Mouse (Mus musculus): ENCODE results near the gene Sf3b3. TPM values are rescaled to one million over a fixed set of nuclear protein-coding genes. Genes with fewer than 3 reads are reported as not detected.
"Not testable (repeated sequence)": the region's sequence is repeated elsewhere in the genome, so short reads cannot be mapped to it uniquely, and the experiment has no call there.

Sf3b3 gene
- total RNA-seq, 2 experiments from 2014 or later, result 61.8 to 66.5 TPM

DNA sequence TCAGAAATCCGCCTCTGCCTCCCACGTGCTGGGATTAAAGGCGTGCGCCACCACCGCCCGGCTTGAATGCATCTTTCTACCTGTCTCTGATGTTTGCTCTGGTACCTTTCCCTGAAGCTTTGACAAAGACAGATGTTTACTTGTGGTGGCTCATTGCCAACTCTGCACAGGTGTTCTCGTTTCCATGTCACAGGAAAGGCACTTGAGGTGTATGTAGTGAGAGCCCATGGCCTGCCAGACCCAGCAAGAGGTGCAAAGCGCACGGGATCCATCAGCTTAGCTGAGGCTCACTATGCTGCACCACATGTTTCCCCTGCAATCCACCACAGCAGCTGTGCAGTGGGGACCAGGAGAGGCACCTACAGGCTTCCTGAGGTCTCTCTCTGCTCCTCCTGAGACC, 42.7 kb downstream of the Sf3b3 start:
- DNase-seq (ENCODE audit: extremely low spot score in 1 of 2, low spot score in 2 of 2), result no peak
- Histone ChIP-seq H3K27ac (no peak overlapping the region), H3K4me3 (no peak overlapping the region)
- intact Hi-C loops (cut with DNase I), result no loop called here
- TF ChIP-seq CTCF (IDR thresholded peaks at IDR 0.05), result no peak

DNA sequence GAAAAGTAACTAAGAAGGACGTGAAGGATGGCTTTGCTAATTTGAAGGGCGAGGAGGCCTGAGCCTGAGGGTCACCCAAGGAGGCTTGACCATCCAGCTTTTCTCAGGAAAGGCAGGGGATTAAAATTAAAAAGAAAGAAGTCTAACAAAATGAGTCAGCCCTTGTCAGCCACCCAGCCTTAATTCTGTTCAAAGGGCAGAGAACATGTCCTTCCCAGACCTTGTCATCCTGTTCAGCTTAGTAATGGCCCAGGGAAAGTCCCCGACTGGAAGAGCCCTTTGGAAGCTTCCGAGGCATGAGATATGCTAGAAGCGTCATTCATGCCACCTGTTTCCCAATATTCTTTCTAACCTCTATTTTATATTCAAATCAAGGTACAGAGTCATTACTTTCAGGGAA, 43.6 kb downstream of the Sf3b3 start:
- intact Hi-C loops (cut with DNase I), result no loop called here
- TF ChIP-seq CTCF (IDR thresholded peaks at IDR 0.05), result no peak
- Histone ChIP-seq H3K4me3 (no peak overlapping the region), H3K27ac (no peak overlapping the region)
- DNase-seq (ENCODE audit: extremely low spot score in 1 of 2, low spot score in 2 of 2), result no peak

DNA sequence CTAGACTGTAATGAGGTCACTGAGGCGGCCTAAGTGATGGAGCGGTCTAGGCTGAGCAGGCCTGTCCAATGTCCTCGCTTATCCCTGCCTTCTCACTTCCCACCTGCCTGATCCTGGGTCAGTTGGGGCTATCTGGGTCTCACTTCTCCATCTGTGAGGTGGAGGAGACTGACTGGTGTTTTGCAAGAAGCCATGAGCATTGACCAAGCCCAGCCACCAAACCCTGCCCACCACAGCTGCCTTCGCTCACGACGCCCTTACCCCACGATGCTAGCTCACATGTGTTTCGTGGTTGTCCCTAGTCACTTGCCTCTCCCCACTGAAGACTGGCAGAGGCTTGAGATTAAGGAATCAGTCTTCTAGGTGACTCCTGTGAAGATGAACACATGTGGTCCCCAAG, 49.5 kb downstream of the Sf3b3 start:
- no peak for TF ChIP-seq CTCF (IDR thresholded peaks at IDR 0.05)
- no peak for DNase-seq (ENCODE audit: extremely low spot score in 1 of 2, low spot score in 2 of 2)
- intact Hi-C loops (cut with DNase I), result no loop called here
- H3K27ac ChIP-seq, result no peak overlapping the region
- H3K4me3 ChIP-seq, result no peak overlapping the region

DNA sequence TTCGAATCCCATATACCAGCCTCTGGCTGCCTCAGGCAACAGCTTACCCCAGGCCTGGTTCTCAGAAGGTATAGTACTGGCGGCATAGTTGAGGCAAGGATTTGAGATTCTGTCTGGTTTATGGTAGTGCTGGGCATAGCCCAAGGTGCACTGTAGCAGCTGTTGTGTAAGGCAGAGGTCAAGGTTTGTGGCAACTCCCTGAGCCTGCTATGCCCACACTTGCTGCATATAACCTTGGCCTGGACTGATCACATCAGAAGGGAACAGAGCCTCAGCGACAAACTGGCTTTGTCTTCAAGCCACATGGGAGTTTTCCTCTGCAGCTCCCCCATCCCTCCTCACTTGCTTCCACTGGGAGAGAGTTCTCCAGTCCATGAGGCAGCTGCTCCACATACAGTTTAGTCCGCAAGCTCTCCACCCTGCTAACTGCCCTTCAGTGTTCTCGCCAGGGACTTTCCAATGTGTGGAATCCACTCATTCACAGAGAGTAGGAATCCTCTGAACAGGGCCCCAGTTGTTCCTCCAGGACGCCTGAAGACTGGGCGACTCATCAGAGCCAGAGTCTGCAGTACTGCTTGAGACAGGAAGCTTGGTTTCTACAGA, 52.1 kb downstream of the Sf3b3 start:
- H3K4me3 ChIP-seq, result no peak overlapping the region
- DNase-seq (ENCODE audit: extremely low spot score in 1 of 2, low spot score in 2 of 2), result no peak
- no peak overlapping the region for H3K27ac ChIP-seq
- no peak for TF ChIP-seq CTCF (IDR thresholded peaks at IDR 0.05)
- intact Hi-C loops (cut with DNase I), result no loop called here

DNA sequence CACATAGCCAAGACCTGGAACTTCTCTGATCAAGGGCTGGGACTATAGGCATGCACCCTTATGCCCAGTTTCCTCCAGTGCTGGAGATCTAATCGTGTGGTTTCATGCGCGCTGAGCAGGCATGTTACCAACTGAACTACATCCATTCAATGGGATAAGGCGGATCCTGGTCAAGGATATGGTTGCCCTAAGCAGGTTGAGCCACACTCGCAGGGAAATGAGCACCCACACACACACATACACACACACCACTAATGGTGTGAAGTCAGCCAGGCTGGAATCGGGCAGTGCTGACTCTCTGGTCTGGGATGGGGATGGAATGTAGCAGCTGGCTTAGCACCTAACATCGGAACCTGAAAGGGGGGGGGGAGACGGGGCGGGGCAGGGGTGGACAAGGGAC, 52.7 kb downstream of the Sf3b3 start:
- Histone ChIP-seq H3K27ac (no peak overlapping the region), H3K4me3 (no peak overlapping the region)
- no peak for TF ChIP-seq CTCF (IDR thresholded peaks at IDR 0.05)
- no peak for DNase-seq (ENCODE audit: extremely low spot score in 1 of 2, low spot score in 2 of 2)
- intact Hi-C loops (cut with DNase I), result no loop called here

DNA sequence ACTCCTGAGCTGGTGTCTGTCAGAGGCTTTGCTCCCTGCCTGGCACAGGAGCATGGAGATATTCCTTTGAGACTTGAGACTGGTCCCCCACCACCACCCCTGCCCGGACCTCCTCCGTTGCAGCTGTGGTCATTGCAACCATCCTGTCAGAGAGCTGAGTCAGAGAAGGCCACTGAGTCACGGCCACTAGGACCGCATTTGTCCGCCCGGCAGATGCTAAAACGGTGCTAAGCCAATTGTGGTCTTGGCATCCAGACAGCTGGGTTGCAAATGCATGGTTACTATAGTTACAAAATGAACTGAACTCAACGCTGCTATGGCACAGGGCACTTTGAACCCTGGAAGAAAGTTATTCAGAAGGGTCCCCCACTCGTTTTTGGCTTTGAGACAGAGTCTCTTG, 53.1 kb downstream of the Sf3b3 start:
- intact Hi-C loops (cut with DNase I), result no loop called here
- Histone ChIP-seq H3K27ac (no peak overlapping the region), H3K4me3 (no peak overlapping the region)
- TF ChIP-seq CTCF (IDR thresholded peaks at IDR 0.05), result no peak
- DNase-seq (ENCODE audit: extremely low spot score in 1 of 2, low spot score in 2 of 2), result no peak

DNA sequence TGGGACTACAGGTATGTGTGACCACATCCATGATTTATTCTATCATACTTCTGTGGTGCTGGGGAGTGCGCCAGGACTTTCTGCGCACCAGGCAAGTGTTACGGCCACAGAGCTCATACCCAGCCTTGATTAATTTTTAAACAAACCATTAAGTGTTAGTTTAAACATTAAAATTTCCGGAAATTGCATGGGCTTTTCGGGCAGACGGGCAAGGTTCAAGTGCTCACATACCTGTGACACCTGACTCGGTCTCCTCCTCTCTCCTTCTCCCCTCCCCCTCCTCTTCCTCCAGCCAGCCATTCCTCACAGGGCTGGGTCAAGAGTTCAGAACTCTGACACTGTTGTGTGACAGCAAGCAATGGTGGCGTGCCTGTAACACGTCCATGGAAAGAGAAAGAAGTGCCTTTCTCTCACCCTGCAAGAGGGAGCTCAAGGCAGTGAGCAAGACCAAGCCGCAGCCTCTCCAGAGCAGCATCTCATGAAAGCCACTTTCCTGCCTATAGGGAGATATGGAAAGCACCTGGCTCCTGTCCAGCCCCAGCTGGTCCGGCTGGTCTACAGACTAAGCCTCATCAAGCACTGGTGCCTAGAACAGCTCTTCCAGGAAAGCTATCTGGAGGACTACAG, 53.9 kb downstream of the Sf3b3 start:
- H3K27ac ChIP-seq, result no peak overlapping the region
- intact Hi-C loops (cut with DNase I), result no loop called here
- DNase-seq (ENCODE audit: extremely low spot score in 1 of 2, low spot score in 2 of 2), result no peak

DNA sequence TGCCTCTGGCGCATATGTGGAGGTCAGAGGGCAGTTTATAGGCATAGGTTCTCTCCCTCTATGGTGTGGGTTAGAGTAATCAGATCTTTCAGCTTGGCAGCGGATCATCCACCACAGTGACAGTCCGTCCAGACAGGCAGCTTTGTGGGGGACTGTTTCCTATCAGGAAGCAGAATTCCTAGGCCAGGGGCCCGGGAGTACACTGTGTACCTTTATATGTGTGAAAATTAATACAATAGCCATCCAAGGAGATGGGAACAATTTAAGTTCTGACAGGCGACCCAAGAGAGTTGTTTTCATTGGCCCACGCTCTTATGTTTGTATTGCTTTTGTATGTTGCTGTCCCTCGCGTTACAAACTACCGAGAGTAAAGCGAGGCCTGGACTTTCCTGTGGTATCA, 55.4 kb downstream of the Sf3b3 start:
- H3K4me3 ChIP-seq, result no peak overlapping the region
- no peak for TF ChIP-seq CTCF (IDR thresholded peaks at IDR 0.05)
- intact Hi-C loops (cut with DNase I), result no loop called here
- no peak overlapping the region for H3K27ac ChIP-seq
- no peak for DNase-seq (ENCODE audit: extremely low spot score in 1 of 2, low spot score in 2 of 2)

More for the DNA sequence above, 53.9 kb downstream of the Sf3b3 start:
- no peak for TF ChIP-seq CTCF (IDR thresholded peaks at IDR 0.05)
- H3K4me3 ChIP-seq, result no peak overlapping the region

DNA sequence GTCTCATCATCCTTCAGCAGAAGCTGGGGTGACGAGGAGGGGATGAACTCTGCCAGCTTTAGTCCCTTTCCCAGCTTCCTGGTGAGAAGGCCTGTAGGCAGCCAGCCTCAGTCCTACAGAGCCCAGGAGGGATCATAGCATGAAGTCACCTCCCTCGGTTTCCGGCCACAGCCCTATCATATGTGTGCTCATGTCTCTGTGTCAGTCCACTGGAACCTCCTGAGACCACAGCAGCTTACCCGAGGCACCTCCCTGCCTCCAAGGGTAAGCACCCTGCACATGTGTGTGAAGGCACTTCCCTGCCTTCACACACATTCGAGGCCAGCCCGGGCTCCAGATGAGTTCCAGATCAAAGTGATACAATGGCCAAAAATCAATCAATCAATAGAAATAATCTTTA, 56.3 kb downstream of the Sf3b3 start:
- H3K4me3 ChIP-seq, result no peak overlapping the region
- H3K27ac ChIP-seq, result no peak overlapping the region
- no peak for DNase-seq (ENCODE audit: extremely low spot score in 1 of 2, low spot score in 2 of 2)
- TF ChIP-seq CTCF (IDR thresholded peaks at IDR 0.05), result no peak
- intact Hi-C loops (cut with DNase I), result no loop called here

DNA sequence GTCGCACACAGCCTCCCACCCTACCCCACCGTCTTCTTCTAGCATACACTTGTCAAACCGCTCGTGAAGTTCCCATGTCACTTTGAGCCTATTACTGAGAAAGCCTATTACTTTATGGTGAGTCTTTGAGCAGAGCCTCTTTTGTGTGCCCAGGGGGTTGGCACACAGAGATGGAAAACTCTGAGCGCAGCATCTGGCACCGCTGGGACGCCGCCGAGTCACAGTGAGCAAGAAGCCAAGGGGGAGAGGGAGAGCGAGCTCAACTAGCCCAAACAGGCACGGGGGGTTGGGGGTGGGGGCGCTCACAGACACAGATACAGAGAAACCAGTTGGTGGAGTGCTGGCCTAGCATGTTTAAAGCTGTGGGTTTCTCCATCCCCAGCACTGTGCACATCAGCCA, 57.0 kb downstream of the Sf3b3 start:
- intact Hi-C loops (cut with DNase I), result no loop called here
- no peak for TF ChIP-seq CTCF (IDR thresholded peaks at IDR 0.05)
- H3K4me3 ChIP-seq, result no peak overlapping the region
- H3K27ac ChIP-seq, result no peak overlapping the region
- no peak for DNase-seq (ENCODE audit: extremely low spot score in 1 of 2, low spot score in 2 of 2)

DNA sequence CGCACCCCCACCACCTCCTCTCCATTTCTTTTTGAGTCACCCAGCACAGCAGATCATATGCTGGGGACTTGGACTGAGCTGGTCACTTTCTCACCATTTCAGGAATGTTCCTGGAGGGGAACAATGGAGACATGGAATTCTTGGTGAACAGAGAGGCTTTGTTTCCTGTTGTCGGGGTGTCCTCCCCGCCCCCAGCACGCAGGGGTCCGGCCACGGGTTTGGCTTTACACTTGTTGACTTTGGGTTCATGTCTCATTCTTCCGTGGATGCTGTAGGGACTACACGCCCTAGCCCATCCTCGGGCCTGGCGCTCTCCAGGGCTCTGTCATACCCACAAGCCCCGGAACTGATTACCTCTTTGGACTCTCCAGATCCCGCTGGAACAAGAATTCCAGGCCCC, 57.6 kb downstream of the Sf3b3 start:
- H3K27ac ChIP-seq, result no peak overlapping the region
- TF ChIP-seq CTCF (IDR thresholded peaks at IDR 0.05), result no peak
- intact Hi-C loops (cut with DNase I), result no loop called here
- no peak overlapping the region for H3K4me3 ChIP-seq
- no peak for DNase-seq (ENCODE audit: extremely low spot score in 1 of 2, low spot score in 2 of 2)

DNA sequence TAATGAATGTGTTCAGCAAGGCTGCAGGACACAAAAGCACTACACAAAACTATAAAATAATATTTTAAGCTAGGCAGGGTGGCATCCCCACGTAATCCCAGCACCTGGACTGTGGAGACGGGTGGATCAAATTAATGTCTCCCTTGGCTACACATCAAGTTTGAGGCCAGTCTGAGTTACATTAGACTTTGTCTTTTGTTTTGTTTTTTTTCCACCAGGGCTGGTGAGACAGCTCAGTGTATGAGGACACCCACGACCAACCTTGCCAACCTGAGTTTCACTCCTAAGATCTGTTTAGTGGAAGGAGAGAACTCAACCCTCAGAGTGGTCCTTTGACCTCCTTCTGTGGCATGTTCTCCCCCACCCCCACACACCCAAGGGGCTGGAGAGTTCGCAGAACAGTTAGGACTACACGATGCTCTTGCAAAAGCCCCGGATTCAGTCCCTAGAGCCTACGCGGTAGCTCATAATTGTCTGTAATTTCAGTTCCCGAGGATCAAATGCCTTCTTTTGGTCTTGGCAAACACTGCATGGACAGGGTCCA, 59.1 kb downstream of the Sf3b3 start:
- DNase-seq (ENCODE audit: extremely low spot score in 1 of 2, low spot score in 2 of 2), result no peak
- Histone ChIP-seq H3K27ac (no peak overlapping the region), H3K4me3 (no peak overlapping the region)
- no peak for TF ChIP-seq CTCF (IDR thresholded peaks at IDR 0.05)
- intact Hi-C loops (cut with DNase I), result no loop called here

DNA sequence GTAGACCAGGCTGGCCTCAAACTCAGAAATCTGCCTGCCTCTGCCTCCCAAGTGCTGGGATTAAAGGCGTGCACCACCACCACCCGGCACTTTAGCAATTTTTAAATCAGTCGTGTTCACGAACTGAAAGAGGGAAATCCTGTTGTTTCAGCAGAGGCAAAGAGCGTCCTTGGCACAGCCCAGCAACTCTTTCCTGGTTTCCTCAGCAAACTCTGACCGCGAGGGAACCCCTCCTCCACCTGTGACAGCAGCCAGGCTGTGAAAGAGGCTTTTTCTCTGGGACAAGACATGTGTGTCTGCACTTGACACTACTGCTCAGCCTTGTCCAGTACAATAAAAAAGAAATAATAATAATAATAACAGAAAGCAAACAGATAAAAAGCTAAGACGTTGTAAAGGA, 59.7 kb downstream of the Sf3b3 start:
- DNase-seq (ENCODE audit: extremely low spot score in 1 of 2, low spot score in 2 of 2), result no peak
- no peak overlapping the region for H3K27ac ChIP-seq
- no peak overlapping the region for H3K4me3 ChIP-seq
- no peak for TF ChIP-seq CTCF (IDR thresholded peaks at IDR 0.05)
- intact Hi-C loops (cut with DNase I), result no loop called here

DNA sequence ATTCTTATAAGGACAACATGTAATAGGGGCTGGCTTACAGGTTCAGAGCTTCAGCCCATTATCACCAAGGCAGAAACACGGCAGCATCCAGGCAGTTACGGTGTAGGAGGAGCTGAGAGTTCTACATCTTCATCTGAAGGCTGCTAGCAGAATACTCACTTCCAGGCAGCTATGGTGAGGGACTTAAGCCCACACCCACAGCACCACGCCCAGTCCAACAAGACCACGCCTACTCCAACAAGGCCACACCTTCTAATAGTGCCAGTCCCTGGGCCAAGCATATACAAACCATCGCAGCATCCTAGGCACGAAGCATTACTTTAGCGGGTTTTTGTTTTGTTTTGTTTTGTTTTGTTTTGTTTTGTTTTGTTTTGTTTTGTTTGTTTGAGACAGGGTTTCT, 60.1 kb downstream of the Sf3b3 start:
- H3K4me3 ChIP-seq; H3K27ac ChIP-seq; intact Hi-C loops (cut with DNase I); DNase-seq (ENCODE audit: extremely low spot score in 1 of 2, low spot score in 2 of 2): not testable (repeated sequence)
